Mouse (Mus musculus): ENCODE measurements at regions not wholly inside any gene's neighbourhood (a gene's known extent, or its start where the extent isn't known, plus 50 kb on each side); places are given as distances from the start of the nearest gene placed in this dataset.

GRCm38 (mm10) chr1:94642296-94642695 is 589.9 kb upstream of the Pdcd1 start:
- CTCF ChIA-PET, result no interaction called here

- CTCF ChIA-PET, result no interaction called here
These were observed 605.9 kb upstream of the Pdcd1 start for GRCm38 (mm10) chr1:94658218-94658617.

GRCm38 (mm10) chr1:94671641-94672040 is 619.3 kb upstream of the Pdcd1 start:
- CTCF ChIA-PET, result no interaction called here

- CTCF ChIA-PET, result no interaction called here
These were observed 612.9 kb upstream of the Fam174a start for GRCm38 (mm10) chr1:94700517-94700916.

GRCm38 (mm10) chr1:94701688-94702087 is 611.7 kb upstream of the Fam174a start:
- CTCF ChIA-PET, result no interaction called here

GRCm38 (mm10) chr1:94712812-94713211 is 600.6 kb upstream of the Fam174a start:
- CTCF ChIA-PET, result interaction anchor here (0.6 kb wide), 1 partner anchor 74 kb away, joined by 3 read pairs; no protein-coding TSS in a partner anchor

GRCm38 (mm10) chr1:94717699-94718098 is 595.7 kb upstream of the Fam174a start:
- CTCF ChIA-PET, result no interaction called here

GRCm38 (mm10) chr1:94753523-94753922 is 559.9 kb upstream of the Fam174a start:
- CTCF ChIA-PET, result no interaction called here

- CTCF ChIA-PET, result no interaction called here
These were observed 524.3 kb upstream of the Fam174a start for GRCm38 (mm10) chr1:94789019-94789585.

- CTCF ChIA-PET, result no interaction called here
These were observed 522.8 kb upstream of the Fam174a start for GRCm38 (mm10) chr1:94790604-94791003.

GRCm38 (mm10) chr1:94791052-94791451 is 522.4 kb upstream of the Fam174a start:
- CTCF ChIA-PET, result no interaction called here

- CTCF ChIA-PET, result no interaction called here
These were observed 517.4 kb upstream of the Fam174a start for GRCm38 (mm10) chr1:94796028-94796427.

GRCm38 (mm10) chr1:94803722-94804121 is 509.7 kb upstream of the Fam174a start:
- CTCF ChIA-PET, result no interaction called here

GRCm38 (mm10) chr1:94804877-94805276 is 508.5 kb upstream of the Fam174a start:
- CTCF ChIA-PET, result no interaction called here

- CTCF ChIA-PET, result no interaction called here
These were observed 485.8 kb upstream of the Fam174a start for GRCm38 (mm10) chr1:94827628-94828027.

- CTCF ChIA-PET, result no interaction called here
These were observed 477.4 kb upstream of the Fam174a start for GRCm38 (mm10) chr1:94835982-94836381.

- CTCF ChIA-PET, result no interaction called here
These were observed 461.9 kb upstream of the Fam174a start for GRCm38 (mm10) chr1:94851522-94851921.

GRCm38 (mm10) chr1:94858464-94858863 is 455.0 kb upstream of the Fam174a start:
- CTCF ChIA-PET, result no interaction called here

GRCm38 (mm10) chr1:94868872-94869271 is 444.6 kb upstream of the Fam174a start:
- CTCF ChIA-PET, result no interaction called here

- CTCF ChIA-PET, result no interaction called here
These were observed 432.9 kb upstream of the Fam174a start for GRCm38 (mm10) chr1:94880553-94880952.

GRCm38 (mm10) chr1:94904982-94905507 is 408.4 kb upstream of the Fam174a start:
- CTCF ChIA-PET, result no interaction called here

GRCm38 (mm10) chr1:94910839-94911238 is 402.6 kb upstream of the Fam174a start:
- CTCF ChIA-PET, result no interaction called here

All from spleen, embryonic (tissue).